Mouse (Mus musculus): Measurements from ENCODE around the gene Rnf215. TPM values are rescaled to one million over a fixed set of nuclear protein-coding genes. Genes with fewer than 3 reads are reported as not detected.

Gene Rnf215
- 29.9 to 40.8 TPM (median 34.4 TPM) in 4 replicates for total RNA-seq (2023; ENCODE audit: inconsistent age)

DNA sequence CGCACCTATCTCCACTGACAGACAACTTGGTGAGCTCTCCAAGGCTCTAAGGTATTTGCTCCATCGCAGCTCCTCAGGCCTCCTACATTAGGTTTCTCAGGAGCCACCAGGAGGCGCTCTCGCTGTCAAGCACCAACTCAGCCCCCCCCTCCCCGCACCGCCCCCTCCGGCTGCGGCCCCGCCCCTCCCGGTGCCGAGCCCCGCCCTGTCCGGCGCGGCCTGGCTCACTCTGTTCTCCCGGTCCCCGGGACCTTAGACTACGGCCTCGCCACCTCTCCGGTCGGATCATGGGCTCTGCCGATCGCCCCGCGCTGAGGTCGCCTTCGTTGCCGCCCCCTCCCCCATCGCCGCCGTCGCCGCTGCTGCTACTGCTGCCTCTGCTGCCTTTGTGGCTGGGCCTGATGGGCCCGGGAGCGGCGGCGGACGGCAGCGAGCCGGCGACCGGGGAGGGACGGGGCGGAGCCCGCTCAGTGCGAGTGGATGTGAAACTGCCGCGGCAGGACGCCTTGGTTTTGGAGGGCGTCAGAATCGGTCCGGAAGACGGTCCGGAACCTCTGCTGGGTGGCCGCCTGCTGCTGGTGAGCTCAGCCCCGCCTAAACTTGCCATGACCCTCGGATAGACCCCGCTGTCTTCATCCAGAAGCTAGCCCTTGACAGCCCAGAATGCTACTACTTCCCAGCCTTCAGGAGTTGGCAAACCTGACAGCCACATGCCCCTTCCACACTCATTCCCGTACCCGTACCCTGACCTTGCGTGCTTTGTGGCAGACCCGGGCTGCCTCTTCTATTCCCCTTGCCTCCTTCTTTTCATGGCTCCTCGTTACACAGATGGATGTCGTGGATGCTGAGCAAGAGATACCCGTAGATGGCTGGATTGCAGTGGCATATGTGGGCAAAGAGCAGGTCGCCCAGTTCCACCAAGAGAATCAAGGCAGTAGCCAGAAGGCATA, at the start of gene Rnf215:
Gene Rnf215 (plus strand): TSS at position 217 of the 950 bp plus-strand sequence.

DNA sequence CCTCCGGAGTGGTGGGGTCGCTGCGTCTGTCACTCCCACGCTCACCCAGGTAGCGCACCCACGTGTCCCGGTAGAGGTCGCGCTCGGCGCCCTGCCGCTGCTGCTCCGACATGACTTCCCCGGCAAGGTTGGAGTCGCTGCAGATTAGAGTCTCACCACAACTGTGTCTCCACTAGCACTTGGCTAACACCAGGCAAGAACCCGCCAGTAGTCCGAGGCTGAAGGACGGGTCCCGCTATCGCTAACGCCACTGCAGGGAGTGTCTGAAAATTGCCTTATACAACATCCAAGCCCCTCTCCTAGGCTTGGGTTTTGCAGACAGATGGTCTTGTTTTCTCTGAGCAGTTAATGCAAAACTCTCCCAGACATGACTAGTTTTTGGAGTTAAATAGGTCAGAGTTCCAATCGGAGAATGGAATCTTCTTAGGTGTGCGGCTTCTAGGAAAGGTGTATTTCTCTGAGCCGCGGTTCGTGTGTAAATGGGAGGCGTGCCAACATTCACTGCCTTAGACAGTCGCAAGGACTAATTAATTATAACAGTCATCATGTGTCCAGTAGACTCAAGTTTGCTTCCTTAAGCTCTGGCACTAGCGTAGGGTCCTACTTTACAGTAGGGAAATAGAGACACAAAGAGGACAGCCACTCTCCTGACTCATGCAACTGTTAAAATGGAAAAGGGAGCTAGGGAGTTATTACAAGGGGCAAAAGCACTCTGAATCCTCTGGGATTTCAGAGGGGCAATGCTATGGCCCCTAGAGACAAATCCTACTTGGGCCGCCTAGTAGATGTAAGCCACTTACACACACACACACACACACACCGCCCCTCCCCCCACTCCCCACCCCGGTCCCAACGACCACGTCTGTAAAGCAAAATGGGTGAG, 39.6 kb upstream of the Rnf215 start, which contains the start of gene Mtfp1:
Gene Mtfp1 (minus strand): TSS at position 275 of the 883 bp plus-strand sequence.

DNA sequence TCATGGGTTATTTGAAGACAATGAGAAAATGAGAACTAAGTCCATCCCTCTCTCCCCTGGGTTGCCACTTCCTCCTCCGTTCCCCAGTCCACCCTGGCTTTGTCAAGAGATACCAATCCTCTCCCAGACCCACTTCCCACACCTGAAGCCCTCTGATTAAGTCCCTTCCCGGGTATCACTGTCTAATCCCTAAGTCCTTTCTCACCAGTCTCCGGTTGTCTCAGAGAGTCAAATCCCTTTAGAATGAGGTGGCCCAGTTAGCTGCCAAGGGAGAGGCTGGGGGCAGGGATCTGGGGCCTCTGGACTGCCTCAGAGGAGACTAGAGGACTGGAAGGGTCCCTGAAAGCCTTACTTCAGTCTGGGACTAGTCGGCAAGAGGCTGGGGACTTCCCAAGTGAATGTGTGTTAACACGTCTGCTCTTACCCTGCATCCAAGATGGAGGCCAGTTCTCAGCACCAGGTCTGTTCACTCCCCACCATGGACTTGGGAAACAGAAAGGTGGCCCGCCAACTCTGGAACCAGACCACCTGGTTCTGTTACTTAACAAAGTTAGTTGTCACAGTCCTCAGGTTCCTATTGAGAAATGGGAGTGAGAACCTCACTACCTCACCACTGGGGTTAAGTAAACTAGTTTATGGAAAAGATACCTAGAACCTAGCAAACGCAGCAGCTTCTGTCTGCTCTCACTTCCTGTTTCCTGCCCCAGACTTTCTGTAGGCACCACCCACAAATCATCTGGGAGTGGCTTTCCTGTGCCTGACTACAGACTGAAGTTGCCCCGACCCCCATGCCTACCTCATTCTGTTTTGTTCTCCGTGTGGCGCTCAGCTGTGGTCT, 12.0 kb upstream of the Rnf215 start, which contains the start of gene Sec14l2:
Gene Sec14l2 (minus strand): TSS at position 674 of the 838 bp plus-strand sequence.

DNA sequence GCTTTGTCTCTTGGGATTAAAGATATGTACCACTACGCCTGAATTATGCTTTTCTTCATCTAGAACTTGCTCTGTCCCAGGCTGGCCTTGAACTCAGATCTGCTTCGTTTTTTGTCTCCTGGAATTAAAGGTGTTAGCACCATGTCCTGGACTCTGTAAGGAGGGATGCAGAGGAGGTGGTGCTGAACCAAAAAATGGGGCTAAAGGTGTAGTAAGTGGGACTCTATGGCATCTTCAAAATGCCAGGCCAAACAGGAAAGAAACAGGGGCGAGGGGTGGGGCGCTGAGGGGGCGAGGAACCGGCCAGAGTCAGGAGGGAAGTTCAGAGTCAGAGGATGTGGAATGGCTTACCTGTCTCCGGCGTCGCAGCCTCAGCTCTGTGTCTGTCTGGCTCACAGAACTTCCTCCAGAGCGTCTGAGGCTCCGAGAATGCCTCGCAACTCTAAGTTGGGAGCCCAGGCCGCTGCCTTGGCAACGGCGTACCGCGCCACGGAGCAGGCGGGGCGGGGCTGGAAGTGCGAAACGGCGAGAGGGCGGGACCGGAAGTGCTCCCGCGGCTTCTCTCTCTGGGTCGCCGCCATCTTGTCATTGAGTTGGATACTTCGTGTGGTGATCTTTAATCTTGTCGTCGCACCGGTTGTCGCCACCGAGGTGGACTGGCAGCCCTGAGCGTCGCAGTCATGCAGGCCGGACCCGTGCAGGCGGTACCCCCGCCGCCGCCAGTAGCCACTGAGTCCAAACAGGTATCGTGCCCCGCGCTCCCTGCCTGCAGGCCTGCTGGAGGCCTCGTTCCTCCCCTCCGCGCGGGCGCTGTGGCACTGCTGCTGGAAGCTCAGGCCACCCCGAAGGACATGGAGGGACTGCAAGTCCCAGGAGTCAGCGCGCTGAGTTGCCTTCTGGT, 25.1 kb downstream of the Rnf215 start, which contains the start of the genes Ccdc157 and Sf3a1:
Gene Ccdc157 (minus strand): TSS at position 486 of the 901 bp plus-strand sequence.
Gene Sf3a1 (plus strand): TSS at position 543 of the 901 bp plus-strand sequence.

DNA sequence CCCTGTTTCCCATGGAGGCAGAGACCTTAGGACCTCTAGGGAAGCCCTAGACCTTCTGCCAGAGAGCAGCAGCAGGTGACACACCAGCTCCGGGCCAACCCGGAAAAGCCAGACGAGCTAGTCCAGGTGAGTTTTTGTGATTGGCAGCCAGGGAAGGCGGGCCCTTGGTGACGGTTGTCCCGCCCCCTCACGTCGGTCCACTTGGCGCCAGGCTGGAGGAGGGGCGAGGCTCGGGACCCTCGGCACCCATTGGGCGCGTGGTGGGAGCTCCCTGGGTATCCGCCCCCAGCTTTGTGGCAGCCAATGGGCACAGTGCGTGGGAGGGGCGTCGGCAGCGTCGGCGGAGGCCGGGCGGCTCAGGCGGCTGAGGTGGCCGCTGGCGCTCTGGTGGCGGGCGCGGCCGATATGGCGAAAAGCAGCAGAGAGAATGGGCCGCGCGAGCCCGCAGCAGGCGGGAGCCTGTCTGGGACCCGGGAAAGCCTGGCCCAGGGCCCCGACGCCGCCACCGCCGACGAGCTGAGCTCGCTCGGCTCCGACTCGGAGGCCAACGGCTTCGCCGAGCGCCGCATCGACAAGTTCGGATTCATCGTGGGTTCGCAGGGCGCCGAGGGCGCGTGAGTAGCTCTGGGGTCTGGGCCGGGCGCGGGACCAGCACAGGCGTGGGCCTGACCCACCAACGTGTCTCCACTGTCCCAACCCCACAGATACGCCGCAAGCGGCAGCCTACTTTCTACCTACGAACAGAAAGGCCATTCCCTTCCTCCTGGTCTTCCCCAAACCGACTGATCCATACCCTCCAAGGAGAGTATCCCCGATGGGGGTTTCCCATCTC, 51.7 kb downstream of the Rnf215 start, which contains the start of gene Tbc1d10a:
Gene Tbc1d10a (plus strand): TSS at position 304 of the 832 bp plus-strand sequence.

Other genes starting within 250 kb of the Rnf215 start
- gene 4921536K21Rik, start 240.1 kb upstream of the Rnf215 start, total RNA-seq (2023; ENCODE audit: inconsistent age), result 0.84 to 1.5 TPM (median 0.98 TPM) in 4 replicates
- 21.1 to 25.3 TPM (median 23.7 TPM) in 4 replicates for gene Dusp18, start 240.0 kb upstream of the Rnf215 start, total RNA-seq (2023; ENCODE audit: inconsistent age)
- 7.0 to 8.9 TPM (median 7.8 TPM) in 4 replicates for gene Slc35e4, start 220.5 kb upstream of the Rnf215 start, total RNA-seq (2023; ENCODE audit: inconsistent age)
- gene Tcn2, start 203.0 kb upstream of the Rnf215 start, total RNA-seq (2023; ENCODE audit: inconsistent age), result 24.6 to 26.8 TPM (median 26.2 TPM) in 4 replicates
- gene Pes1, start 171.2 kb upstream of the Rnf215 start, total RNA-seq (2023; ENCODE audit: inconsistent age), result 84.1 to 95.1 TPM (median 92.3 TPM) in 4 replicates
- not detected in 4 replicates for gene 4930556J24Rik, start 158.4 kb upstream of the Rnf215 start, total RNA-seq (2023; ENCODE audit: inconsistent age)
- 0.29 to 0.36 TPM in 2 of 4 replicates, not detected in the others for gene Gal3st1, start 151.6 kb upstream of the Rnf215 start, total RNA-seq (2023; ENCODE audit: inconsistent age)
- gene Sec14l4, start 103.7 kb upstream of the Rnf215 start, total RNA-seq (2023; ENCODE audit: inconsistent age), result not detected in 4 replicates
- gene Sec14l3, start 70.4 kb upstream of the Rnf215 start, total RNA-seq (2023; ENCODE audit: inconsistent age), result not detected in 4 replicates
- 0.38 to 1.8 TPM (median 1.3 TPM) in 4 replicates for gene Mtfp1, start 39.8 kb upstream of the Rnf215 start, total RNA-seq (2023; ENCODE audit: inconsistent age)
- gene Sec14l2, start 11.8 kb upstream of the Rnf215 start, total RNA-seq (2023; ENCODE audit: inconsistent age), result 0.81 to 1.3 TPM in 2 of 4 replicates, not detected in the others
- 7.6 to 12.7 TPM (median 9.2 TPM) in 4 replicates for gene Ccdc157, start 25.1 kb downstream of the Rnf215 start, total RNA-seq (2023; ENCODE audit: inconsistent age)
- gene Sf3a1, start 25.1 kb downstream of the Rnf215 start, total RNA-seq (2023; ENCODE audit: inconsistent age), result 55.7 to 69.9 TPM (median 65.6 TPM) in 4 replicates
- gene Tbc1d10a, start 51.6 kb downstream of the Rnf215 start, total RNA-seq (2023; ENCODE audit: inconsistent age), result 44.2 to 53.3 TPM (median 48.1 TPM) in 4 replicates
- 2.5 to 4.3 TPM (median 3.1 TPM) in 4 replicates for gene Castor1, start 83.0 kb downstream of the Rnf215 start, total RNA-seq (2023; ENCODE audit: inconsistent age)
- gene Osm, start 101.2 kb downstream of the Rnf215 start, total RNA-seq (2023; ENCODE audit: inconsistent age), result 2.2 to 4.8 TPM (median 2.9 TPM) in 4 replicates
- not detected in 4 replicates for gene Lif, start 122.4 kb downstream of the Rnf215 start, total RNA-seq (2023; ENCODE audit: inconsistent age)

All from B cell, adult (primary cell).